Mouse (Mus musculus): ENCODE measurements around the gene Mrps27.

DNA sequence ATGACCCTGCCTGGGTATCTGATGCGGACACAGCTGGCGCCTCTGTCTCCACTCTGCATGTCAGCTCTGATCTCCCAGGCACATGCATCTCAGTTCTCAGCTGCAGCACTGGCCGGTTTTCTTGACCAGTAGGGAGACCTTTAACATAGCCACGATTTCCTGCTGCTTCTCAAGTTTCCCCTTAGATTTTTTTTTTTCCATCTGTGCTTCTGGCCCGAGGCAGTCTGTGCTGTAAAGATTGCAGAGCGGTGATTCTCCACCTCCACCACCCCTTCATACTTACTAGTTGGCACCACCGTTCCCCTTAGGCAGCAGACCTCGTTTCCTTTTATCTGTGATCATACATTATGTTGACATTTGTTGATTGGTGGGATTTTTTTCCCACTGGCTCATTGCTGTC lies 6.6 kb downstream of the Mrps27 start:
- TF ChIP-seq CTCF (IDR thresholded peaks at IDR 0.05; ENCODE audit: insufficient read depth, low read length) (no peak), POLR2A (IDR thresholded peaks at IDR 0.05; ENCODE audit: borderline replicate concordance, extremely low read depth, low read depth, low read length) (no peak)

Measured in lung, adult 2 months (tissue).